Mouse (Mus musculus) forebrain, embryonic 11.5 days (tissue): Measurements from ENCODE around the gene Tmem45a. TPM values are rescaled to one million over a fixed set of nuclear protein-coding genes. Genes with fewer than 3 reads are reported as not detected.
"Not testable (repeated sequence)": the region's sequence is repeated elsewhere in the genome, so short reads cannot be mapped to it uniquely, and the experiment has no call there.

Experiments used
- ATAC-seq: fragments of 200-750 bp; cut with Nextera tagmentation; replicated peaks from 2 replicates; pipeline ENCODE4 v1.8.0; 2017; ENCODE audit warnings: moderate TSS enrichment; ENCODE audit not compliant: low FRiP score
- DNase-seq: peaks from one replicate; pipeline ENCODE4 v3.0.0-alpha.2; 2017; ENCODE audit warnings: low spot score
- H3K27ac ChIP-seq: fragments of 300-500 bp; sonication (generic); 2 replicates; pipeline ENCODE4 v1.5.1; 2014; ENCODE audit warnings: low read depth, low read length
- H3K27me3 ChIP-seq: fragments of 300-500 bp; sonication (generic); 2 replicates; pipeline ENCODE4 v1.6.1; 2014; ENCODE audit warnings: mild to moderate bottlenecking, low read length, mixed read lengths; ENCODE audit not compliant: control insufficient read depth, insufficient read depth
- H3K36me3 ChIP-seq: fragments of 300-500 bp; sonication (generic); 2 replicates; pipeline ENCODE4 v1.6.1; 2014; ENCODE audit warnings: mild to moderate bottlenecking, low read length, moderate library complexity, mixed read lengths; ENCODE audit not compliant: control insufficient read depth, insufficient read depth
- H3K4me1 ChIP-seq: fragments of 300-500 bp; sonication (generic); replicated peaks from 2 replicates; pipeline ENCODE4 v1.6.1; 2014; ENCODE audit warnings: low read length, mixed read lengths; ENCODE audit not compliant: control insufficient read depth, insufficient read depth
- H3K4me2 ChIP-seq: fragments of 300-500 bp; sonication (generic); 2 replicates; pipeline ENCODE4 v1.6.1; 2014; ENCODE audit warnings: low read depth, mild to moderate bottlenecking, low read length, moderate library complexity, mixed read lengths; ENCODE audit not compliant: severe bottlenecking
- H3K4me3 ChIP-seq: fragments of 300-500 bp; sonication (generic); 2 replicates; pipeline ENCODE4 v1.5.1; 2014; ENCODE audit warnings: low read depth, low read length
- H3K9ac ChIP-seq: fragments of 300-500 bp; sonication (generic); 2 replicates; pipeline ENCODE4 v1.6.1; 2014; ENCODE audit warnings: low read length
- H3K9me3 ChIP-seq: fragments of 300-500 bp; sonication (generic); 2 replicates; pipeline ENCODE4 v1.6.1; 2016; ENCODE audit warnings: low read length, mixed read lengths; ENCODE audit not compliant: control insufficient read depth
- WGBS: fragments of 180-500 bp; shearing (Covaris S2); extraction: QIAGEN DNeasy Blood & Tissue Kit; methylation state at CpG from one replicate; pipeline ENCODE4 v1.1.7; 2014; 5-methylcytosine and 5-hydroxymethylcytosine counted together
- polyA plus RNA-seq: library from polyadenylated mRNA; unstranded; fragments of >200 nt; fragmentation: Nextera tagmentation; extraction: Ambion mirVana; gene quantifications from 2 replicates; pipeline ENCODE4 v1.2.1, GENCODE M21; 2014

Gene Tmem45a
- 4.6 and 5.6 TPM in 2 replicates for polyA plus RNA-seq

GRCm38 (mm10) chr16:56885824-56886615, at the start of gene Tmem45a:
Gene Tmem45a (minus strand): TSS chr16:56886166.
- H3K4me1 ChIP-seq = no peaks in the 10 kb centered on the region; the same call in 1 of the 2 replicates
- no peak within 1 kb of the TSS for H3K27ac ChIP-seq
- peak within 1 kb of the TSS; percentile 37 for H3K4me3 ChIP-seq
- peak; percentile 87 for DNase-seq
- no peaks in the 10 kb centered on the region for H3K9me3 ChIP-seq
- ATAC-seq = peak; percentile 99
- no peaks in the 10 kb centered on the region for H3K36me3 ChIP-seq
- H3K4me2 ChIP-seq = peak within 1 kb of the TSS; percentile 61
- no peaks in the 10 kb centered on the region for H3K27me3 ChIP-seq
- 5% methylated on average over 24 of the region's 25 CpGs for WGBS
- H3K9ac ChIP-seq = peak within 1 kb of the TSS; percentile 45

GRCm38 (mm10) chr16:56928023-56928422, 42.1 kb upstream of the Tmem45a start, which contains the start of gene Lnp1:
Gene Lnp1 (minus strand): TSS chr16:56928061.
- WGBS = 47% methylated on average over 3 of the region's 3 CpGs
- no peaks in the 10 kb centered on the region for H3K9me3 ChIP-seq
- H3K4me1 ChIP-seq = no peaks in the 10 kb centered on the region
- no peak within 1 kb of the TSS for H3K9ac ChIP-seq
- H3K4me2 ChIP-seq = no peak within 1 kb of the TSS
- H3K36me3 ChIP-seq = no peaks in the 10 kb centered on the region
- H3K27me3 ChIP-seq = no peaks in the 10 kb centered on the region
- DNase-seq (no peak), ATAC-seq (0 out of 2 replicates have a peak, but pooled peaks have one; percentile 33)
- no peak within 1 kb of the TSS for H3K4me3 ChIP-seq
- no peak within 1 kb of the TSS for H3K27ac ChIP-seq

GRCm38 (mm10) chr16:56920102-56920657, 34.2 kb upstream of the Tmem45a start:
- peak; percentile 81 for ATAC-seq
- Histone ChIP-seq H3K9me3 (no peaks in the 10 kb centered on the region), H3K36me3 (no peaks in the 10 kb centered on the region), H3K9ac (no peak overlapping the region), H3K4me1 (no peaks in the 10 kb centered on the region), H3K4me3 (no peak overlapping the region), H3K4me2 (no peak overlapping the region), H3K27ac (no peak overlapping the region), H3K27me3 (no peaks in the 10 kb centered on the region)
- DNase-seq = peak; percentile 48
- 29% methylated on average over 8 of the region's 8 CpGs for WGBS

GRCm38 (mm10) chr16:56917230-56917629, 31.3 kb upstream of the Tmem45a start:
- H3K4me2 ChIP-seq = no peak overlapping the region
- H3K27ac ChIP-seq = no peak overlapping the region
- no peaks in the 10 kb centered on the region for H3K27me3 ChIP-seq
- no peaks in the 10 kb centered on the region for H3K4me1 ChIP-seq
- H3K9ac ChIP-seq = no peak overlapping the region
- no peak for ATAC-seq
- H3K36me3 ChIP-seq = no peaks in the 10 kb centered on the region
- no peaks in the 10 kb centered on the region for H3K9me3 ChIP-seq
- DNase-seq = no peak
- WGBS = 90% methylated on average over 7 of the region's 7 CpGs
- H3K4me3 ChIP-seq = no peak overlapping the region

GRCm38 (mm10) chr16:56908986-56909385, 23.0 kb upstream of the Tmem45a start:
- Histone ChIP-seq H3K4me3 (no peak overlapping the region), H3K36me3 (no peaks in the 10 kb centered on the region), H3K4me2 (no peak overlapping the region), H3K9me3 (no peaks in the 10 kb centered on the region), H3K27me3 (no peaks in the 10 kb centered on the region), H3K27ac (no peak overlapping the region), H3K9ac (no peak overlapping the region), H3K4me1 (no peaks in the 10 kb centered on the region)
- no peak for DNase-seq
- ATAC-seq = no peak
- WGBS = 84% methylated on average over 5 of the region's 5 CpGs

GRCm38 (mm10) chr16:56902206-56902605, 16.2 kb upstream of the Tmem45a start:
- H3K9ac ChIP-seq, H3K4me3 ChIP-seq, H3K27ac ChIP-seq, H3K4me1 ChIP-seq, DNase-seq, H3K9me3 ChIP-seq, H3K4me2 ChIP-seq, ATAC-seq, H3K27me3 ChIP-seq, H3K36me3 ChIP-seq: not testable (repeated sequence)
- 66% methylated on average over 3 of the region's 3 CpGs for WGBS

GRCm38 (mm10) chr16:56891583-56891982, 5.6 kb upstream of the Tmem45a start:
- no peak for ATAC-seq
- H3K36me3 ChIP-seq = no peaks in the 10 kb centered on the region

GRCm38 (mm10) chr16:56886616-56887116, 700 bp upstream of the Tmem45a start:
- Histone ChIP-seq H3K4me2 (peak overlapping the region; percentile 61), H3K27ac (no peak overlapping the region), H3K4me3 (peak overlapping the region; percentile 37), H3K27me3 (no peaks in the 10 kb centered on the region), H3K4me1 (no peaks in the 10 kb centered on the region; the same call in 1 of the 2 replicates), H3K9ac (no peak overlapping the region), H3K9me3 (no peaks in the 10 kb centered on the region), H3K36me3 (no peaks in the 10 kb centered on the region)
- WGBS = 24% methylated on average over 9 of the region's 9 CpGs
- ATAC-seq (no peak), DNase-seq (no peak)

More at GRCm38 (mm10) chr16:56891583-56891982, 5.6 kb upstream of the Tmem45a start:
- H3K4me3 ChIP-seq = no peak overlapping the region
- 90% methylated on average over 5 of the region's 5 CpGs for whole genome bisulfite sequencing
- no peak overlapping the region for H3K4me2 ChIP-seq
- H3K9me3 ChIP-seq = no peaks in the 10 kb centered on the region
- no peak overlapping the region for H3K27ac ChIP-seq
- H3K9ac ChIP-seq = no peak overlapping the region
- no peak for DNase-seq
- no peaks in the 10 kb centered on the region for H3K4me1 ChIP-seq
- H3K27me3 ChIP-seq = no peaks in the 10 kb centered on the region
